Mouse (Mus musculus) embryonic stem cell, embryonic (primary cell): ENCODE results near the gene Gnai2.

ENCODE experiments used
- CTCF ChIA-PET, 4 experiments: fragments of 300-600 bp in 2 of 4; fragments of 350-600 bp in 2 of 4; sonication (Branson Sonifier 250); formaldehyde crosslinking; loops; one replicate each; lab custom pipeline; 2022; ENCODE audit warnings: inconsistent platforms in 2 of 4; lab: Charles Lee
- POLR2A ChIA-PET, 4 experiments: fragments of 300-600 bp in 2 of 4; fragments of 350-600 bp in 2 of 4; sonication (Branson Sonifier 250); formaldehyde crosslinking; loops; one replicate each; lab custom pipeline; 2022; ENCODE audit warnings: antibody characterized with exemption in 4 of 4, inconsistent platforms in 1 of 4; lab: Charles Lee

Gene Gnai2

DNA sequence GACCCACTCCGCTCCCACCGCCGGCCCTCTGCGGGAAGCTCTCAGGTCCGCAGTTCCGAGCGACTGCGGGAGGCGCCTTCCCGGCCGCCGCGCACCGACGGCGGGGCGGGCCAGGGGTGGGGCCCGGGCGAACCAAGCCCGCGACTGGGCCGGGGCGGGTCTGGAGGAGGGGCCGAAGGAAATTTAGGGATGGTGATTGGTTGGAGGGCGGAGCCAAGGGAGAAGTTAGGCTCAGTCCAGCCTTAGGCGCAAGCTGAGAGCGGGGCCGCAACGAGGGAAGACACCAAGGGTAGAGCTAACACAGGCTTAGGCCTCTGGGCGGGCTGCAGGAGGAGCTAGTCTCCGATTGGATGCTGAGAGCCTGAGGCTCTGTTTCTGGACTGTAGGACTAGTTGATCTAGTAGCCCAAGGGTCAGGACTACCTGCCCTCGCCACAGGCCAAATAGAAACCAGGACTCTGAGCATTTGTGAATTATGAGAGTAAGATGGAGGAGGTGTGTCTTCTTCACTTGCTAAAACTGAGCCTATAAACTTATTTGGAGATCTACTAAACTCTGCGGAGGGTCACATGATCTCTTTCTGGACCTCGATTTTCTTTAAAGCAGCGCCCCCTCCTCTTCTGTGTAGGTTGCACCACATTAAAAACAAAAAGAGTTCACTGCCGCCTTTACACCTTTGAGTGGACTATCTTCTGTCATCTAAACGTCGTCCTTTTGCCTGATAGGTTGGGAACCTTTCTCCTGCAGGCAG, at the start of gene Gnai2:
Gene Gnai2, minus strand, starts transcription at position 89 of the 750 bp plus-strand sequence.
- POLR2A ChIA-PET: interaction anchor here (0.6 to 4.3 kb wide), 67 partner anchors 9 to 1197 kb away, joined by 3 to 59 read pairs (median 4); partner anchors contain the start of genes Hyal1 (in 3 of the 4), Cyb561d2 (in 2 of the 4), Hyal3 (in 2 of the 4) and Ifrd2 (in 2 of the 4)

DNA sequence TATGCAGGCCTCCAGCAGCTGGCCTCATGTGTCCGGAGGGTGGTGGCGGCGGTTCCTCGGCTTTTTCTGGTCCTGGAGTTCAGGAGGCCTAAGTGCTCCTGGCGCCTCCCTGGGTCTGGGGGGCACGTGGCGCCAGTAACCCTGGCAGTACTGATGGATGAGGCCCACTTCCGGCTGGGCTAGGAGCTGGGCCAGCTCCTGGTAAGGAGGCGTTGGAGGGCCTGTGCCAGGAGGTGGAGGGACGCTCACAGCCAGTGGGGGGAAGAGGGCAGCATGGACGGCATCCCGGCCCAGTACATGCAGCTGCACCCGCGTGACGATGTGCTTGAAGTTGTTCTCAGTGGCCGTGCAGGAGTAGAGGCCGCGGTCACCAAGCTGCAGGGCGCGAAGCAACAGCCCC, 47.2 kb upstream of the Gnai2 start:
- ChIA-PET POLR2A (interaction anchor here in 1 of 4 experiments (0.9 to 1.2 kb wide), 3 partner anchors 9 to 32 kb away, joined by 3 to 5 read pairs (median 3); no protein-coding TSS in a partner anchor), CTCF (interaction anchor here in 3 of 4 experiments (0.6 to 1.6 kb wide), 10 partner anchors 8 to 600 kb away, joined by 3 to 6 read pairs (median 3); no protein-coding TSS in a partner anchor)

More for the DNA sequence above, at the start of gene Gnai2:
- CTCF ChIA-PET: interaction anchor here (0.6 to 3.9 kb wide), 34 partner anchors 9 to 944 kb away, joined by 3 to 53 read pairs (median 5); partner anchors contain the start of genes Hyal3 (in 1 of the 4), Mst1r (in 1 of the 4), Slc38a3 (in 1 of the 4) and Zmynd10 (in 1 of the 4)

DNA sequence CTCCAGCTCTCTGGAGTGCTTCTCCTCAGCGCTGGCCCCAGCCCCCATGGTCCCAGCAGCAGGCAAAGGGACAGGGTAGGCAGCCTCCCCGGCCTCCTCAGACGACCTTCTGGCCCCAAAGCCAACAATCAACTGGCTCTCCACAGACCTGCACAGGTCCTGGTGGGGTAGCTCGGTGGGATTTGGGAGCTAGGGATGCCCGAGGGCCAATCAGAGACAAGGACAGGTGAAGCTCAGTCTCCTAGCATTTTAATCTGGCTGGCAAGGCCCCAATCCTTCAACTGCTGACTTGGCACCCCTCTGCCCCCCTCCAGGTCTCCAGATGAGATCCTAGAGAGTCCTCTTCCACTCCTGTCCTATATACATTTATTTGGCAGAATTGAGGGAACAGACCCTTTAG, 44.3 kb upstream of the Gnai2 start, which contains the start of gene Gnat1:
Gene Gnat1, minus strand, starts transcription at position 212 of the 400 bp plus-strand sequence.
- CTCF ChIA-PET: interaction anchor here in 3 of 4 experiments (0.5 to 1.4 kb wide), 6 partner anchors 23 to 374 kb away, joined by 3 to 8 read pairs (median 3); partner anchors contain the start of gene Amigo3 (in 1 of the 3)
- POLR2A ChIA-PET: interaction anchor here in 3 of 4 experiments (0.5 to 6.3 kb wide), 4 partner anchors 15 to 188 kb away, joined by 3 to 44 read pairs (median 3); no protein-coding TSS in a partner anchor

DNA sequence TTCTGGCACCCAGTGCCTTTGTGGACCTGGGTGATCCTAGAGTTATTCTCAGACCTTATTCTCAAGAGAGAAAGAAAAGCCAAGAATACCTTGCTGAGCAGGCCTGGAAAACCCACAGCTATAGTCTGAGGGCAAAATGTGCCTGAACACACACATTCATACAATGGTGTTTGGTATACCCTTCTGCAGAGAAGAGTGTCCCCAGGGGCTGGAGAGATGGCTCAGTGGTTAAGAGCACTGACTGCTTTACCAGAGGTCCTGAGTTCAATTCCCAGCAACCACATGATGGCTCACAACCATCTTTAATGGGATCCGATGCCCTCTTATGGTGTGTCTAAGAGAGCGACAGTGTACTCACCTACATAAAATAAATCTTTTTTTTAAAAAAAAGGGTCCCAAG, 43.7 kb upstream of the Gnai2 start:
- CTCF ChIA-PET: interaction anchor here in 2 of 4 experiments (0.7 to 2.4 kb wide), 6 partner anchors 8 to 59 kb away, joined by 3 to 14 read pairs (median 4); partner anchors contain the start of gene Slc38a3 (in 1 of the 2)

DNA sequence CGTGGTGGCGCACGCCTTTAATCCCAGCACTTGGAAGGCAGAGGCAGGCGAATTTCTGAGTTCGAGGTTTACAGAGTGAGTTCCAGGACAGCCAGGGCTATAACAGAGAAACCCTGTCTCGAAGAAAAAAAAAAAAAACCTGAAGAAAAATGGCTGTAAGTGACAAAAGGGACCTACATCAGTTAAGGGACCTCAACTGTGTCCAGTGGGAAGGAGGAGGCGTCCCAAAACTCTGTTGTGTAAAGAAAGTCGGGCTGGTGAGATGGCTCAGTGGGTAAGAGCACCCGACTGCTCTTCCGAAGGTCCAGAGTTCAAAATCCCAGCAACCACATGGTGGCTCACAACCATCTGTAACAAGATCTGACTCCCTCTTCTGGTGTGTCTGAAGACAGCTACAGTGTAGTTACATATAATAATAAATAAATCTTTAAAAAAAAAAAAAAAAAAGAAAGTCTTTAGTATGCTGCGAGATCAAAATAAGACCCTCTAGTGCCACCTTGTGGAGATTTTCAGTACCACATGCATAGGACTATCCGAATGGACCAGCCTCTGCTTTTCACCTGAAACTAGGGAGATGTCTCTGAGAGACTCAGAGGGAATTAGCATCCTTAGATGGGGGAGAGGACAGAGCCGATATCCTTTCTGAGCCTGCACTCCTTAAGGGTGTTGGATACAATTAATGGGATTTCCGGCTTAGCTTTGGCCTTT, 42.8 kb upstream of the Gnai2 start:
- POLR2A ChIA-PET: interaction anchor here in 3 of 4 experiments (0.7 to 6.3 kb wide), 21 partner anchors 10 to 70 kb away, joined by 3 to 44 read pairs (median 4); no protein-coding TSS in a partner anchor
- CTCF ChIA-PET: interaction anchor here (0.6 to 5.0 kb wide), 92 partner anchors 9 to 389 kb away, joined by 3 to 121 read pairs (median 5); partner anchors contain the start of genes Gnai2 (in 3 of the 4), Slc38a3 (in 3 of the 4), Hyal3 (in 2 of the 4) and 6430571L13Rik (in 1 of the 4)

More for the DNA sequence above, 43.7 kb upstream of the Gnai2 start:
- POLR2A ChIA-PET: interaction anchor here in 3 of 4 experiments (0.5 to 6.3 kb wide), 4 partner anchors 14 to 189 kb away, joined by 3 to 44 read pairs (median 3); no protein-coding TSS in a partner anchor

DNA sequence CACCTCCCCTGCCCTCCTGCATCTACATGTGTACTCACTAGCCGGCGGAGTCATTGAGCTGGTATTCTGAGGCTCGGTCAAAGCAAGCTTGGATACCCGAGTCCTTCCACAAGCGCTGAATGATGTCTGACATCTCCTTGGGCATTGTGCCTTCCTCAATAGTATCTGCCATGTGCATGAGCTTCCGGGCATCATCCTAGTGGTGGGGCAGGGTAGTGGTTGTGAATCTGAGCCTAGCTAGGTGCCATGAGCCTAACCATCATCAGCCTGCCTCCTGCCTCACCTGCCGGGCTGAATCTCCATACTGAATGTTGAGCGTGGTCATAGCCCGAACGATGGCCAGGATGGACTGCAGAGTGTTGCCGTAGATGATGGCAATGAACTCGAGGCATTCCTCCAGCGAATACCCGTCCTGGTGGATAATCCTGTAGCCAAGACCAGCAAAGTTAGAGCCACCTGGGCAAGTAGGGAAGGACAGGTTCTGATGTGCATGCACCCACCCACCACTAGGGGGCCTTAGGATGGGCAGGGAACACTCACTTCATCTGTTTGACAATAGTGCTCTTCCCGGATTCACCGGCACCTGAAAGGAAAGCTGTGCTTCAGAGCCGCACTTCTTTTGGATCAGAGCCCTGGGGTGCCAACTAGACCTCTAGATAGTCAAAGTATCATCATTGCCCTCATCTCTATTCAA, 42.1 kb upstream of the Gnai2 start:
- POLR2A ChIA-PET: interaction anchor here in 3 of 4 experiments (0.6 to 6.3 kb wide), 28 partner anchors 9 to 81 kb away, joined by 3 to 44 read pairs (median 4); partner anchors contain the start of gene Sema3b (in 1 of the 3)
- CTCF ChIA-PET: interaction anchor here (0.6 to 5.0 kb wide), 101 partner anchors 8 to 1799 kb away, joined by 3 to 121 read pairs (median 4); partner anchors contain the start of genes Gnai2 (in 3 of the 4), Slc38a3 (in 3 of the 4), Hyal3 (in 2 of the 4) and 6430571L13Rik (in 1 of the 4)

DNA sequence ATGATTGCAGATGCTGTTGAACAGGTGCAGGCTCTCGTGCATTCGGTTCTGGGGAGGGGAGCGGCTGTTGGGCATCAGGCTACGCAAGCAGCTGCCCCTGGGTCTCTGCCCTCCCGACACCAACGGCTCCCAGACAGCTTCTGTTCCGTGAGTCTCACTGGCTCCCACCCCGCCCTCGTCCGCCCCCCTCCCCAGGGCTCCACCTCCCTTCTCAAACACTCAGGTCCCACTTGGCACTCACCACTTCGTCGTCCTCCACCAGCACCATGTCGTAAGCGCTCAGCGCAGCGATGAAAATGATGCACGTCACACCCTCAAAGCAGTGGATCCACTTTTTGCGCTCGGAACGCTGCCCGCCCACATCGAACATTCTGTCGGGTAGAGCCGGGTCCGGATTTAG, 41.1 kb upstream of the Gnai2 start:
- CTCF ChIA-PET: interaction anchor here (0.6 to 5.0 kb wide), 55 partner anchors 8 to 1084 kb away, joined by 3 to 121 read pairs (median 7); partner anchors contain the start of genes Slc38a3 (in 3 of the 4), Cyb561d2 (in 1 of the 4), Gnai2 (in 1 of the 4) and Hyal3 (in 1 of the 4)
- POLR2A ChIA-PET: interaction anchor here in 3 of 4 experiments (0.8 to 6.3 kb wide), 22 partner anchors 12 to 785 kb away, joined by 3 to 44 read pairs (median 4); partner anchors contain the start of genes Ifrd2 (in 2 of the 3), Gnai2 (in 1 of the 3), Manf (in 1 of the 3) and Sema3b (in 1 of the 3)

DNA sequence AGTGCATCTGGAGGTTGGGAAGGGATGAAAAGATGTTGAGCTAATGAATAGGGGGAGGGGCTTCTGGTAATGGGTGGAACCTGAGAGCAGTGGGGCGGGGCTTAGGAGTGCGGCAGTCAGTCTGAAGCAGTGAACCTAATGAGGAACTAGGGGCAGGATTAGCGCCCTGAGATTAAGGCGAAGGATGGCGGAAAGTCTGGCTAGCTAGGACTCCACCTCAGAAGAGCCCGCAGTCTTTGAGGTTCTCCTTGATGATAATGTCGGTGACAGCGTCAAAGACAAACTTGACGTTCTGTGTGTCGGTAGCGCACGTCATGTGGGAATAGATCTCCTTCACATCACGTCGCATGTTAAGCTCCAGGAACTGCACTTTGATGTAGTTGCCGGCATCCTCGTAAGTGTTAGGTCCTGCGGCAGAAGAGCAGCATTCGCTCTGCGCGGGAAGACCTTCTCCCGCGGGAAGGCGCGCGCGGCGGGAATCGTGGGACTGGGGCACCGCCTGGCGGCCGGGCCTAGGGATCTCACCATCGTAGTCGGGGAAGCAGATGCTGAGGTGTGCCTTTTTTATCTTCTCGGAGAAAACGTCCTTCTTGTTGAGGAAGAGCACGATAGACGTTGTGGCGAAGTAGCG, 40.6 kb upstream of the Gnai2 start:
- ChIA-PET CTCF (interaction anchor here (0.5 to 5.0 kb wide), 59 partner anchors 8 to 379 kb away, joined by 3 to 121 read pairs (median 5); partner anchors contain the start of genes Slc38a3 (in 2 of the 4), Cyb561d2 (in 1 of the 4), Hyal3 (in 1 of the 4) and Ifrd2 (in 1 of the 4)), POLR2A (interaction anchor here (0.6 to 6.3 kb wide), 37 partner anchors 9 to 784 kb away, joined by 3 to 44 read pairs (median 4); partner anchors contain the start of genes Ifrd2 (in 2 of the 4), Gnai2 (in 1 of the 4), Hyal3 (in 1 of the 4) and Manf (in 1 of the 4))

DNA sequence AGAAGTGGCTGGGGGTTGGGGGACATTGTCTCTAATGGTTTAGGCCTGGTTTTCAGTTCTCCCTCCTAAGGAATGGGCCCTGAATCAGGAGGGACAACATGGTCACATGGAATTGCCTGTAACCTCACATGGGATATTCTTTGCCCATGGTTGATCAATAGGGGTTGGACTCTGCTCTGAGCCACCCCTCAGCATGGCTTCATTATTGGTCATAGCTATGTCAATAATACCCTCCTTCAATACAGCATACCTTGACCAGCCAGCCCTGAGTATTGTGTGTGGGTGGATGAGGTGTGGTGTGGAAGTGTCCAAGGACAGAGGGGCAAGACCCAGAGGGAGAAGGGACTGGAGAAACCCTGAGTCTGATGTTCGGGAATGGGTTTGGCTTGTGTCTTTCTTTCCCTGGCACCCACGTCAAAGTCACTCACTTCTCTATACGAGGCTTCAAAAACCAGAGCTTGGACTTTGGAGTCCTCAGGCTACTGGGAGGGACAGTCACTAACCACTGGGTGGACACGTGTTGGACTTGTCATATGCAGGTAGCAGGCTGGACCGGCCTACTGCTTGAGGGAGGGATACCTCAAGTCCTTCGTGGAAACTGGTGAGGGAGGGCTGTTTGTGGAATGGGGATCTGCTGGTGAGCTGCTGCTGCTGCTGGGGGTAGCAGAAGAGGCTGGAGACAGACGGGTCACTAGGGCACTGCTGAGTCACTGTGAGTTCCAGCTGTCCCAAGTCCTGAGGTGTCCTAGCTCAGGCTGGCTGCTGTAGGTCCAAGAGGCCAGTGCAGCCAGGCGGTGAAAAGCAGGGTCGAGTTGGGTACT, 39.7 kb upstream of the Gnai2 start:
- POLR2A ChIA-PET: interaction anchor here (0.7 to 6.3 kb wide), 27 partner anchors 8 to 783 kb away, joined by 3 to 44 read pairs (median 4); partner anchors contain the start of genes Gnai2 (in 1 of the 4), Hyal3 (in 1 of the 4), Manf (in 1 of the 4) and Tmem115 (in 1 of the 4)
- CTCF ChIA-PET: interaction anchor here (0.5 to 5.0 kb wide), 42 partner anchors 7 to 378 kb away, joined by 3 to 121 read pairs (median 4); partner anchors contain the start of genes Ifrd2 (in 1 of the 4), Sema3f (in 1 of the 4) and Slc38a3 (in 1 of the 4)

DNA sequence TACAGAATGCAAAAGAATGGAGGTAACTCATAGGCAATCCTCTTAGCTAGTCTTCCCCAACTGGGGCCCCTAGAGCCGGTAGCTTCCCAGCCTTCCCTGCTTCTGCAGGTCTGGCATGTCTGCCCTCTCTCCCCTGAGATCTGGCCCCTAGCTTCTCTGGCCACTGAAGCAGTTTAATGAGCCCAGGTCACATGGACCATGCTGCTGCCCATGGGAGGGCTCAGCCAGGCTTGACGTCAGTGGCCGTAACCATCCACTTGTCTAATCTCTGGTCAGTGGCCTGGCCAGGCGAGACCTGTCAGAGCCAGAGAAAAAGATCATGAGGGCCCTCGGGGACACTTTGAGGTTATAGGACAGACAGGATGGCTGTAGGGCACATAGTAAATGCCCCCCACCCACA, 35.1 kb upstream of the Gnai2 start:
- CTCF ChIA-PET: interaction anchor here in 1 of 4 experiments (1.1 to 2.1 kb wide), 2 partner anchors 30 to 35 kb away, joined by 3 to 5 read pairs; partner anchors contain the start of gene Gnai2
- POLR2A ChIA-PET: interaction anchor here in 1 of 4 experiments (1.5 kb wide), 1 partner anchor 27 kb away, joined by 4 read pairs; no protein-coding TSS in a partner anchor

DNA sequence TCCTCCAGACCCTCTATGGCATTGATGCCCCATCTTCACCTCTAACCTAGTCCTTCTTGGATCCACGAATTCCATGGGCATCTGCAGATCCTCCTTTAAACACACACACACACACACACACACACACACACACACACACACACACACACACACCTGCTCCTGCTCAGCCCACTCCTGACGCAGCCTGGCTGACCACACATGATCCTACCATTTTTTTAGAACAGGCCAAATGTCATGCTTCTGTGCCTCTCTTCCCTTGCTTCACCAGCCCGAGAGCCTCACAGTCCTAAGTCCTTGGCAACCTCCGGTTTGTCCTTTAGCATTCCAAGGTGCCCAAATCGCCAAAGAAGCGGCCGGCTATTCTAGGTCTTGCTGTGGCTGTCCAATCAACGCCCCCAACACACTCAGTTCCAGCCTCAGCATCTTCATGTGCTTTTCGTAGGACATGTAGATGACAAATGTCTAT, 34.3 kb upstream of the Gnai2 start, which contains the start of gene Slc38a3:
Gene Slc38a3, minus strand, starts transcription at position 51 of the 466 bp plus-strand sequence.
- CTCF ChIA-PET: interaction anchor here in 3 of 4 experiments (0.5 to 3.6 kb wide), 7 partner anchors 7 to 54 kb away, joined by 3 to 23 read pairs (median 11); partner anchors contain the start of gene Gnai2 (in 1 of the 3)
- POLR2A ChIA-PET: interaction anchor here in 1 of 4 experiments (0.9 to 1.6 kb wide), 5 partner anchors 10 to 24 kb away, joined by 3 to 5 read pairs (median 4); no protein-coding TSS in a partner anchor

DNA sequence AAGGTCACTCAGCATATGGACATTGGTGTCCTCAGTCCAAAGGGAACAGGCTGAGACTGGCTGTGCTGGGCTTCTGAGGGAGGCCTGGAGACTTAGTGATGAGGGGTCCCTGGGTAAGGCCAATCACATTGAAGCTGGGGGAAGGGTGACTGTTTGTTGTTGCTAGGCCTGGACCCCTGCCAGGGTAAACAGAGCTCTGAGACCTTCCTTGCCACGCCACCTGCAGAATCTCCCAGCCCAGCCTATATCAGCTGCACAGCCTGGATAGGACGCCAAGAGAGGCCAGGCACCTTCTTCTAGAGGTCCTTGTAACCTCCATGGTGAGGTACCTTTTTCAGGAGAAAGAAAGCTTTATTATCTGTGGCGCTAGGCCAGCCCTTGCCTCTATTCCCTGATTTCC, 33.7 kb upstream of the Gnai2 start:
- ChIA-PET POLR2A (interaction anchor here in 2 of 4 experiments (0.7 to 1.7 kb wide), 11 partner anchors 9 to 94 kb away, joined by 3 to 5 read pairs (median 5); partner anchors contain the start of genes Hyal1 (in 1 of the 2) and Ifrd2 (in 1 of the 2)), CTCF (interaction anchor here (0.5 to 3.6 kb wide), 9 partner anchors 8 to 800 kb away, joined by 3 to 23 read pairs (median 9); partner anchors contain the start of gene Gnai2 (in 1 of the 4))

DNA sequence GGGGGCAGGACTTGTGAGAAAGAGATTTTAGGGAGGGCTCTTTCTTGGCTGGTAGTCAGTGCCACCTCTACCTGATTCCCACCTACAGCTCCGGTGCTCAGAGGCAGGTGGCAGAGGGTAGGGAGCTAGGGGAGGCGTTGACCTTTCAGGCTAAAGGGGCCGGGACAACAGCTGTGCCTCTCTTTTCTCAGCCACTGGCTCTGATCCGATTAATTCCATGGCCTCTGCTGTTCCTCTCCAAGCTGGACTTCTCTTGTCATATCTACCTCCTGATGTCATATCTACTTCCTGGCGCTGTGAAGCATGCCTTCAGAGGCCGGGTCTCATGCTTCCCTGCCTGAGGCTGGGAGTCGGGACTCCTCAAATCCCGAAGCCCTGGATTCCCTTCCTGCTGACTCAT, 32.8 kb upstream of the Gnai2 start:
- CTCF ChIA-PET: interaction anchor here (0.6 to 3.6 kb wide), 7 partner anchors 9 to 42 kb away, joined by 3 to 23 read pairs (median 11); no protein-coding TSS in a partner anchor
- POLR2A ChIA-PET: interaction anchor here in 2 of 4 experiments (0.6 to 1.7 kb wide), 11 partner anchors 9 to 106 kb away, joined by 3 to 5 read pairs (median 4); partner anchors contain the start of genes Hyal1 (in 1 of the 2) and Ifrd2 (in 1 of the 2)
